Mouse (Mus musculus): ENCODE measurements around the gene Hoxa3. TPM values are rescaled to one million over a fixed set of nuclear protein-coding genes. Genes with fewer than 3 reads are reported as not detected.

Gene Hoxa3
- polyA plus RNA-seq, 2 experiments: 3.4 to 12.0 TPM

DNA sequence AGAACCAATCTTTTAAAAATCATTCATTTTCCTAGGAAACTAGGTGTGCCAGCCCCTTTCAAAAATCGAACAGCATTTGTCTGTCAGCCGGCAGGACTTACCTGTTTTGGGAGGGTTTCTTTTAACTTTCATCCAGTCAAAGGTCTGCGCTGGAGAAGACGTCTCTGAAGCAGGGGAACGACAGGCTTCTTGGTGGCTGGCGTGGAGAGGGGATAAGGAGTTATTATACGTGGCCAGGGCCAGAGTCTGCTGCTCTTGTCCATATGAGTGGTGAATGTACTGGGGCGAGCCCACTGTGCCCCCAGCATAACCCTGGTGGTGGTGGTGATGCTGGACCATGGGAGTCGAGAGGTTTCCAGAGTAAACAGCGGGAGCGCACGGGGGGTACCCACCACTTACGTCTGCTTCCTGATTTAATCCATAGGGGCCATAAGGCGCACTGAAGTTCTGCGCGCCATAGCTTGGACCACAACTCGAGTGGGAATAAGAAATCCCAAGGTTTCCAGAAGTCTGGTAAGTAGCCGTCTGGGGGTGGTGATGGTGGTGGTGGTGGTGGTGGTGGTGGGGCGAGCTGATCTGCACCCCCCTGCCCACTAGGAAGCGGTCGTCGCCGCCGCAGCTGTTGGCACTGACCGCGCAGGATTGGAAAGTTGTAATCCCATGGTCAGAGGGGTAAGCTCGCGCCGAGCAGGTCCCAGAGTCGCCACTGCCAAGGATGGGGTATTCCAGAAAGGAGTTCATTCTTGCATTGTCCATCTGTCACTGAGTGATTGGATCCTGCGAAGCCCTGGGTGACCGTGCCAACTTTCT lies 55.5 kb downstream of the Hoxa3 start:
- DNase-seq (ENCODE audit: low spot score) (no peak), ATAC-seq (ENCODE audit: low FRiP score, low read depth) (no peak; the same call in 1 of the 2 replicates)
- H3K27ac ChIP-seq (replicated peaks; ENCODE audit: low read depth, low read length): no peak overlapping the region
- no peak for TF ChIP-seq POLR2A (IDR thresholded peaks at IDR 0.05; ENCODE audit: borderline replicate concordance, extremely low read depth, insufficient read depth, insufficient read length)
- H3K27me3 ChIP-seq (ENCODE audit: control insufficient read depth, insufficient read depth, low read length): peaks cover 90% of the 10 kb centered on the region
- H3K4me1 ChIP-seq (ENCODE audit: control insufficient read depth, insufficient read depth, low read length): peaks cover 23% of the 10 kb centered on the region
- no peaks in the 10 kb centered on the region for H3K9me3 ChIP-seq (ENCODE audit: control insufficient read depth, low read length)
- H3K4me3 ChIP-seq (replicated peaks; ENCODE audit: low read length): peak overlapping the region; percentile 76
- H3K9ac ChIP-seq (ENCODE audit: low read depth, low read length, severe bottlenecking): no peak overlapping the region
- peak overlapping the region; percentile 99 for H3K4me2 ChIP-seq (replicated peaks; ENCODE audit: low read depth, low read length, severe bottlenecking)
- under 1% methylated on average over 32 of the region's 32 CpGs for WGBS
- no peaks in the 10 kb centered on the region for H3K36me3 ChIP-seq (ENCODE audit: control insufficient read depth, insufficient read depth, low read length)

- H3K27ac ChIP-seq (replicated peaks; ENCODE audit: low read depth, low read length): no peak overlapping the region
- peaks cover 90% of the 10 kb centered on the region for H3K27me3 ChIP-seq (ENCODE audit: control insufficient read depth, insufficient read depth, low read length)
- no peak overlapping the region for H3K9ac ChIP-seq (ENCODE audit: low read depth, low read length, severe bottlenecking)
- peaks cover 23% of the 10 kb centered on the region for H3K4me1 ChIP-seq (ENCODE audit: control insufficient read depth, insufficient read depth, low read length)
- no peaks in the 10 kb centered on the region for H3K9me3 ChIP-seq (ENCODE audit: control insufficient read depth, low read length)
- TF ChIP-seq POLR2A (IDR thresholded peaks at IDR 0.05; ENCODE audit: borderline replicate concordance, extremely low read depth, insufficient read depth, insufficient read length): no peak
- H3K4me2 ChIP-seq (replicated peaks; ENCODE audit: low read depth, low read length, severe bottlenecking): no peak overlapping the region
- DNase-seq (ENCODE audit: low spot score): no peak
- no peak for ATAC-seq (ENCODE audit: low FRiP score, low read depth)
- 0 out of 2 replicates have a peak overlapping the region, but pooled peaks have one; percentile 13 for H3K4me3 ChIP-seq (replicated peaks; ENCODE audit: low read length)
- H3K36me3 ChIP-seq (ENCODE audit: control insufficient read depth, insufficient read depth, low read length): no peaks in the 10 kb centered on the region
- 5% methylated on average over 20 of the region's 20 CpGs for WGBS
Measured at GRCm38 (mm10) chr6:52156551-52157200, 56.5 kb downstream of the Hoxa3 start.

DNA sequence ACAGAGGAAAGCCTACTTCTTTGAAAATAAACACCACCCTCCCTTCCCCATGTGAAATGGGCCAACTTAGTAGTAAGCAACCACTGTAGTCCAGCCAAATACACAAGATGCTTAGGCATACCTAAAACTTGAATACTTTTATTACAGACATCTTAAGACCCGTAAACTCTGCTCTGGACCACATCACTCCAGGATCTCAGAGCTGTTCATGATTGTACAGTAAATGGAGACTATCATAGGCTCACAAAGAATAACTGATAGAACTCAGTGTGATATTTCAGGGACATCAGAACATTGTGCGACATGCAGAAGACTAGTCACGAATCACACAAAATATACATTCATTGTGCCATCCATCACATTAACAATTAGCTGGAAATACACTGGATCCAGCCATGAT lies 57.7 kb downstream of the Hoxa3 start:
- no peak overlapping the region for H3K27ac ChIP-seq (replicated peaks; ENCODE audit: low read depth, low read length)
- no peak for TF ChIP-seq POLR2A (IDR thresholded peaks at IDR 0.05; ENCODE audit: borderline replicate concordance, extremely low read depth, insufficient read depth, insufficient read length)

DNA sequence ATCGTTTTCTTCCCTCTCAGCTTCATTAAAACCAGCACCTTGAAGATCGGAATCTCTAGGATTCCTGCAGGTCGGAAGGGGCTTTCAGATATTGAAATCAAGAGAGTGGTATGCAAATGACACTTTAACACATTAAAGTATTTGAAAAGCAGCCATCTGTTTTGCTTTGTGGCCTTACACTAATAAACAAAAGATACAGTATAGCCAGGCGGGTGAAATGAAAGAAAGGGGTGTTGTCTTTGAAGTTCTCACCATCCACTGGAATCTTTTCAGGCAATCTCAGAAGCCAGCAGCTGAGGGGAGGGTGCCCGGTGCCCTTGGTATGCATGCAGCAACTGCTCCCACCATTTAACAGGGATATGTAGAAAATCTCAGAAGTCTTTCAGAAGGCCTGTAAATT lies 59.1 kb downstream of the Hoxa3 start:
- Histone ChIP-seq H3K36me3 (ENCODE audit: control insufficient read depth, insufficient read depth, low read length) (no peaks in the 10 kb centered on the region), H3K4me2 (replicated peaks; ENCODE audit: low read depth, low read length, severe bottlenecking) (no peak overlapping the region), H3K9ac (ENCODE audit: low read depth, low read length, severe bottlenecking) (no peak overlapping the region), H3K27me3 (ENCODE audit: control insufficient read depth, insufficient read depth, low read length) (peaks cover 91% of the 10 kb centered on the region), H3K4me3 (replicated peaks; ENCODE audit: low read length) (no peak overlapping the region), H3K9me3 (ENCODE audit: control insufficient read depth, low read length) (no peaks in the 10 kb centered on the region), H3K27ac (replicated peaks; ENCODE audit: low read depth, low read length) (no peak overlapping the region), H3K4me1 (ENCODE audit: control insufficient read depth, insufficient read depth, low read length) (peaks cover 6% of the 10 kb centered on the region)
- no peak for ATAC-seq (ENCODE audit: low FRiP score, low read depth)
- no peak for DNase-seq (ENCODE audit: low spot score)
- TF ChIP-seq POLR2A (IDR thresholded peaks at IDR 0.05; ENCODE audit: borderline replicate concordance, extremely low read depth, insufficient read depth, insufficient read length): no peak
- WGBS: 26% methylated on average over 5 of the region's 5 CpGs

More for the DNA sequence above, 57.7 kb downstream of the Hoxa3 start:
- 63% methylated on average over 3 of the region's 3 CpGs for WGBS
- ATAC-seq (ENCODE audit: low FRiP score, low read depth) (no peak), DNase-seq (ENCODE audit: low spot score) (no peak)
- Histone ChIP-seq H3K36me3 (ENCODE audit: control insufficient read depth, insufficient read depth, low read length) (no peaks in the 10 kb centered on the region), H3K9me3 (ENCODE audit: control insufficient read depth, low read length) (no peaks in the 10 kb centered on the region), H3K4me3 (replicated peaks; ENCODE audit: low read length) (no peak overlapping the region), H3K9ac (ENCODE audit: low read depth, low read length, severe bottlenecking) (no peak overlapping the region), H3K27me3 (ENCODE audit: control insufficient read depth, insufficient read depth, low read length) (peaks cover 91% of the 10 kb centered on the region), H3K4me2 (replicated peaks; ENCODE audit: low read depth, low read length, severe bottlenecking) (no peak overlapping the region), H3K4me1 (ENCODE audit: control insufficient read depth, insufficient read depth, low read length) (peaks cover 15% of the 10 kb centered on the region)

DNA sequence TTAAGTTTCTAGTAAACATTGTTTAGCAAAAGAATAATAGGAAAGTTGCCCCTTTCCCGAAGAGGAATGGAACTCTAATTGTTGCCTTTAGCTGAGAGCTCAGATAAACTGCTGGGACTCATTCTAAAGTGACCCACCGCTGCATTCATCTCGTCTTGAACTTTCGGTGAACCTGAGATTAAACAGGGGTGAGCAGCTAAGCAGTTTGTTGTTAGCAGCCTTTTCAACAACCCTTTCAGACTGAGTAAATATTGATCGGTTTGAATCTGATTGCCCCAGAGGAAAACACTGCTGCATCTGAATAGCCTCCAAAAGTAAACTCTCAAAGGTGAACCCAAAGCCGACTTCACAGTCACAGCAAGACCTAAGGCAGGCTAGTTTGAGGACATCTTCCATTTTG lies 59.9 kb downstream of the Hoxa3 start:
- ATAC-seq (ENCODE audit: low FRiP score, low read depth): no peak
- Histone ChIP-seq H3K4me1 (ENCODE audit: control insufficient read depth, insufficient read depth, low read length) (0 out of 2 replicates have a peak, but pooled peaks cover 3% of the 10 kb centered on the region), H3K36me3 (ENCODE audit: control insufficient read depth, insufficient read depth, low read length) (no peaks in the 10 kb centered on the region), H3K27me3 (ENCODE audit: control insufficient read depth, insufficient read depth, low read length) (peaks cover 86% of the 10 kb centered on the region), H3K27ac (replicated peaks; ENCODE audit: low read depth, low read length) (no peak overlapping the region), H3K4me3 (replicated peaks; ENCODE audit: low read length) (no peak overlapping the region), H3K4me2 (replicated peaks; ENCODE audit: low read depth, low read length, severe bottlenecking) (no peak overlapping the region), H3K9ac (ENCODE audit: low read depth, low read length, severe bottlenecking) (no peak overlapping the region), H3K9me3 (ENCODE audit: control insufficient read depth, low read length) (no peaks in the 10 kb centered on the region)
- 11% methylated on average over 6 of the region's 6 CpGs for WGBS
- TF ChIP-seq POLR2A (IDR thresholded peaks at IDR 0.05; ENCODE audit: borderline replicate concordance, extremely low read depth, insufficient read depth, insufficient read length): no peak
- DNase-seq (ENCODE audit: low spot score): no peak
